Mouse (Mus musculus) MEL (cell line): ENCODE measurements around the gene Cux1. TPM values are rescaled to one million over a fixed set of nuclear protein-coding genes. Genes with fewer than 3 reads are reported as not detected.

Experiments used
- BHLHE40 ChIP-seq: IDR thresholded peaks from 2 replicates; pipeline ENCODE4 v1.6.1; 2012; ENCODE audit warnings: low read depth, mild to moderate bottlenecking, inconsistent platforms, low read length, improper control_type of control experiment, borderline replicate concordance
- ETS1 ChIP-seq: IDR thresholded peaks from 2 replicates; pipeline ENCODE4 v1.6.1; 2012; ENCODE audit warnings: low read depth, mild to moderate bottlenecking, inconsistent platforms, low read length, improper control_type of control experiment, moderate library complexity
- GATA1 ChIP-seq: IDR thresholded peaks from 2 replicates; pipeline ENCODE4 v1.6.1; 2011; ENCODE audit warnings: low read depth, low read length, improper control_type of control experiment
- HCFC1 ChIP-seq: IDR thresholded peaks from 2 replicates; pipeline ENCODE4 v1.6.1; 2012; ENCODE audit warnings: low read depth, mild to moderate bottlenecking, inconsistent platforms, low read length, improper control_type of control experiment, moderate library complexity
- MAFK ChIP-seq: IDR thresholded peaks from 2 replicates; pipeline ENCODE4 v1.6.1; 2011; ENCODE audit warnings: low read depth, mild to moderate bottlenecking, low read length, improper control_type of control experiment, borderline replicate concordance
- MAZ ChIP-seq: IDR thresholded peaks from 2 replicates; pipeline ENCODE4 v1.6.1; 2012; ENCODE audit warnings: low read depth, mild to moderate bottlenecking, inconsistent platforms, low read length, improper control_type of control experiment
- MYB ChIP-seq: IDR thresholded peaks from 2 replicates; pipeline ENCODE4 v1.6.1; 2011; ENCODE audit warnings: mild to moderate bottlenecking, low read depth, low read length, improper control_type of control experiment
- MYC ChIP-seq: IDR thresholded peaks from 2 replicates; pipeline ENCODE4 v1.6.1; 2011; ENCODE audit warnings: low read depth, mild to moderate bottlenecking, low read length, improper control_type of control experiment, moderate library complexity
- NELFE ChIP-seq: IDR thresholded peaks from 2 replicates; pipeline ENCODE4 v1.6.1; 2011; ENCODE audit warnings: low read depth, low read length, improper control_type of control experiment
- NRF1 ChIP-seq: IDR thresholded peaks from 2 replicates; pipeline ENCODE4 v1.6.1; 2014; ENCODE audit warnings: low read depth, mild to moderate bottlenecking, inconsistent platforms, low read length, improper control_type of control experiment, moderate library complexity; ENCODE audit not compliant: poor library complexity, insufficient read depth, severe bottlenecking
- POLR2AphosphoS2 ChIP-seq: IDR thresholded peaks from 2 replicates; pipeline ENCODE4 v1.6.1; 2011; ENCODE audit warnings: low read length, improper control_type of control experiment
- RAD21 ChIP-seq: IDR thresholded peaks from 2 replicates; pipeline ENCODE4 v1.6.1; 2011; ENCODE audit warnings: mild to moderate bottlenecking, low read depth, low read length, improper control_type of control experiment
- TCF12 ChIP-seq: IDR thresholded peaks from 2 replicates; pipeline ENCODE4 v1.6.1; 2014; ENCODE audit warnings: low read depth, mild to moderate bottlenecking, inconsistent platforms, low read length, improper control_type of control experiment, moderate library complexity
- ZC3H11A ChIP-seq: IDR thresholded peaks from 2 replicates; pipeline ENCODE4 v1.6.1; 2012; ENCODE audit warnings: low read depth, mild to moderate bottlenecking, inconsistent platforms, low read length, improper control_type of control experiment
- polyA plus RNA-seq, 2 experiments: library from polyadenylated mRNA; stranded (reverse) in 1 of 2; unstranded in 1 of 2; fragments of >175 nt in 1 of 2; fragments of >200 nt in 1 of 2; gene quantifications; 2 replicates each; pipeline versions ENCODE4 v1.2.1 to v1.2.4; 2012; ENCODE audit warnings: low replicate concordance in 2 of 2, low read depth in 1 of 2; ENCODE audit not compliant: insufficient read length in 2 of 2, insufficient read depth in 1 of 2, missing spikeins in 1 of 2
- total RNA-seq: library from RNA; depleted of rRNA; stranded (reverse); fragments of 300-350 nt; gene quantifications from 2 replicates; pipeline ENCODE4 v1.2.3, GENCODE M21; 2012; rRNA removed

Gene Cux1
- total and polyA plus RNA-seq, 3 experiments, result 71.1 to 104 TPM; not detected in 1

DNA sequence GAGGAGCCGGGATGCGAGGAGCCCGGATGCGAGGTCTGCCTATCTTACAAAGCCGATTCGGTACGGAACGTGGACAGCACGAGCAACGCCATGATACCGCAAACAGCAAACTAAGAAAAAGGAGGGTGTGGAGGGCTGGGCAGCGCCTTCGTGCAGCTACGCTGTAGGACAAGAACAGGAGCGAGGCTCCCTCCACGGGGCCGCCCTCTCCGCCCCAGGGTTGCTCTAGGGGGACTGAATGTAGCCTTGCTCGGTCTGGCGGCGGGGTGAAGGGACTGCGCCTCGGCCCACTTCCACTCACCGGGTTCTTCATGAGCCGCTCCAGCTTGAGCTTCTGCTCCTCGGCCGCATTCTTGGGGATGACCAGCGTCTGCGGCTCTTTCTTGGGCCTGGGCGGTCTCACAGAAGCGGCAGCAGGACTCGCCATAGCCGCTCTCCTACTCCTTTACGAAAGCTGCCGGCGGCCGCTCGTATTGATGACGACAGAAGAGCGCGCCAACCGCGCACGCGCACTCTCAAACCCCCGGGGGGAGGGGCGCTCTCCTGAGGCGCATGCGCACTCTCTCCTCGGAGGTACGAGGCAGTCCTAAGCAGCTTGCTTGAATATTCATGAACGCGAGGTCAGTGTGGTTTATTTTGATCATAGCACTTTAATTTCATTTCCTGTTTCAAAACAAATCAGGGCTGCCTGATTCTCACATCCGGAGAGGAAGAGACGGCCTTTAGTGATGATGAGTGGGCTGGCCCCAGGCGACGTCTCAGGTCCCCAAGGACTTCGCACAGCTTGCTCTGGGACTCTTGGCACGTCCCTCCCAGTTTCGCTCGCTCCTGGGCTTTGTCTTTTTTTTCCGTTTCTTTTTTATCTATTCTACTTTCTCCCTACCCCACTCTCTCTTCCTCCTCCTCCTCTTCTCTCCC lies 368.6 kb downstream of the Cux1 start, which contains the start of gene Prkrip1 (continued):
- TF ChIP-seq RAD21, result no peak
- peak; percentile 80 for TF ChIP-seq POLR2AphosphoS2
- TF ChIP-seq GATA1, result no peak
- peak; percentile 47; the same call in 1 of the 2 replicates for TF ChIP-seq TCF12
- TF ChIP-seq NELFE, result peak; percentile 92
- TF ChIP-seq ZC3H11A, result 0 out of 2 replicates have a peak, but pooled peaks have one; percentile 12
- TF ChIP-seq HCFC1, result peak; percentile 94
- no peak for TF ChIP-seq MYB
- TF ChIP-seq MAZ, result peak; percentile 94
- TF ChIP-seq ETS1, result 0 out of 2 replicates have a peak, but pooled peaks have one; percentile 20
- TF ChIP-seq NRF1, result peak; percentile 94
- peak; percentile 59 for TF ChIP-seq BHLHE40
- no peak for TF ChIP-seq MAFK
- TF ChIP-seq MYC, result peak; percentile 53; the same call in 1 of the 2 replicates
- TF ChIP-seq, all 39 proteins: peak for 23

Other genes with a start within 250 kb of the Cux1 start
- 0.42 and 0.52 TPM in 2 replicates for gene Myl10, start 125.7 kb upstream of the Cux1 start, total RNA-seq
- gene Myl10, start 125.7 kb upstream of the Cux1 start, polyA plus RNA-seq, result under 1 TPM in 1 of 2 experiments, not detected in 1; 0.11 TPM